Mouse (Mus musculus) CH12.LX (cell line): ENCODE measurements around the gene Slc25a34.

ENCODE experiments used
- CTCF ChIP-seq, 2 experiments: IDR thresholded peaks in 1 of 2; conservative IDR thresholded peaks in 1 of 2; 2 replicates each; pipeline ENCODE4 v1.5.1; 2011 to 2012; ENCODE audit warnings: low read depth in 2 of 2, low read length in 2 of 2, improper control_type of control experiment in 1 of 2, inconsistent platforms in 1 of 2, mild to moderate bottlenecking in 1 of 2, moderate library complexity in 1 of 2
- EP300 ChIP-seq: IDR thresholded peaks from 2 replicates; pipeline ENCODE4 v1.6.1; 2011; ENCODE audit warnings: low read length, improper control_type of control experiment
- GABPA ChIP-seq: IDR thresholded peaks from 2 replicates; pipeline ENCODE4 v1.6.1; 2012; ENCODE audit warnings: low read depth, low read length, improper control_type of control experiment, inconsistent platforms; ENCODE audit not compliant: insufficient replicate concordance
- JUND ChIP-seq: conservative IDR thresholded peaks from 2 replicates; pipeline ENCODE4 v1.6.1; 2011; ENCODE audit warnings: low read depth, low read length, improper control_type of control experiment
- MAZ ChIP-seq: IDR thresholded peaks from 2 replicates; pipeline ENCODE4 v1.6.1; 2012; ENCODE audit warnings: low read depth, mild to moderate bottlenecking, inconsistent platforms, low read length, improper control_type of control experiment, moderate library complexity
- POLR2A ChIP-seq: IDR thresholded peaks from 2 replicates; pipeline ENCODE4 v1.6.1; 2011; ENCODE audit warnings: low read depth, mild to moderate bottlenecking, improper control_type of control experiment, low read length
- TBP ChIP-seq: conservative IDR thresholded peaks from 2 replicates; pipeline ENCODE4 v1.6.1; 2011; ENCODE audit warnings: low read depth, low read length, improper control_type of control experiment
- TCF12 ChIP-seq: IDR thresholded peaks from 2 replicates; pipeline ENCODE4 v1.6.1; 2014; ENCODE audit warnings: low read depth, mild to moderate bottlenecking, inconsistent platforms, low read length, improper control_type of control experiment
- USF2 ChIP-seq: conservative IDR thresholded peaks from 2 replicates; pipeline ENCODE4 v1.6.1; 2011; ENCODE audit warnings: low read depth, low read length, improper control_type of control experiment
- ZMIZ1 ChIP-seq: IDR thresholded peaks from 2 replicates; pipeline ENCODE4 v1.6.1; 2012; ENCODE audit warnings: low read depth, mild to moderate bottlenecking, inconsistent platforms, low read length, improper control_type of control experiment

GRCm38 (mm10) chr4:141602523-141603223 lies 20.9 kb downstream of the Slc25a34 start:
- TF ChIP-seq CTCF (conservative IDR thresholded peaks at IDR 0.05 in 1 of 2, IDR thresholded peaks at IDR 0.05 in 1 of 2; ENCODE audit: low read depth in 2 of 2, low read length in 2 of 2), result no peak
- TF ChIP-seq ZMIZ1, result no peak
- no peak for TF ChIP-seq POLR2A
- TF ChIP-seq JUND, result no peak
- no peak for TF ChIP-seq EP300
- TF ChIP-seq TBP, result no peak
- no peak for TF ChIP-seq USF2
- TF ChIP-seq TCF12, result no peak
- no peak for TF ChIP-seq GABPA
- TF ChIP-seq MAZ, result no peak
